Mouse (Mus musculus): ENCODE results near the gene Crisp2. TPM values are rescaled to one million over a fixed set of nuclear protein-coding genes. Genes with fewer than 3 reads are reported as not detected.

Crisp2 gene
- 0.20 and 0.74 TPM in 2 replicates for total RNA-seq (2014; rRNA removed)
- polyA plus RNA-seq (2012; rRNA removed): 0.21 TPM in 1 of 2 replicates, not detected in the other

DNA sequence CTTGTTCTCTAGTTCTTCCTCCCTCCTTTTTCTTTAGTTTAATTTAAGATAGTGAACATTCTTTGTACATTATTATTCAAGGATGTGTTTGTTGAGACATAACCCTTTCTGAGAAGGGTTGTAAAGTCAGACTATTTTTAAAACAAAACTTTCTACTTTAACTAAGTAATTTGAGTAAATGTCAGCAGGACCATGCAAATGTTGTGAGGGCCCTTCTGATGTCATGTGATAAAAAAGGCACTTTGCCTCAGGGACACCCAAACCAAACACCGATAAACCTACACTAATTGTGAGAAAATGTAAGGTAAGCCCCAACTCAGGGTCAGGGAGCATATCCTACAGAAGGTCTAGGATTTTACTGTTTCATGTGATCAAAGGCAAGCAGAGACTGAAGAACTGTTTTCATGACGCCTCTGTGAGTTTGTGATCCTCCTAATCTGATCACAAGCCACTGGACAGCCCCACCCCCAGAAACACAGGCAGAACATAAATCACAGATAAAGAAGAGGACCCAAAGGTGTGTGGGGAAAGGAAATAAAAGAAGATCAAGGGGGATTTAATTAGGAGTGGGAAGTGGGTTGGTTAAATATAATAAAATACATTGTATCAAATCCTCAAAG lies at the start of gene Crisp2:
Gene Crisp2, minus strand, starts transcription at position 51 of the 620 bp plus-strand sequence.
- TF ChIP-seq POLR2A (IDR thresholded peaks at IDR 0.05; ENCODE audit: extremely low read depth, insufficient read depth, low read length) (no peak), CTCF (IDR thresholded peaks at IDR 0.05; ENCODE audit: low read depth, low read length) (no peak)
- Histone ChIP-seq H3K9ac (ENCODE audit: low read depth, low read length) (no peak within 1 kb of the TSS), H3K79me2 (ENCODE audit: control insufficient read depth, insufficient read depth, low read length) (no peaks in the 10 kb centered on the region), H3K4me3 (ENCODE audit: insufficient read depth, low read depth, low read length) (no peak within 1 kb of the TSS), H3K27me3 (ENCODE audit: control insufficient read depth, insufficient read depth, low read length) (no peaks in the 10 kb centered on the region), H3K27ac (replicated peaks; ENCODE audit: insufficient read depth, low read depth, low read length) (peak within 1 kb of the TSS; percentile 22; the same call in 1 of the 2 replicates), H3K4me1 (ENCODE audit: control insufficient read depth, insufficient read depth, low read length) (no peaks in the 10 kb centered on the region), H3K36me3 (ENCODE audit: control insufficient read depth, insufficient read depth, low read length) (no peaks in the 10 kb centered on the region)
- DNase-seq (ENCODE audit: extremely low read depth, low read depth, low spot score): no peak
- 38% methylated on average over 2 of the region's 2 CpGs for WGBS

DNA sequence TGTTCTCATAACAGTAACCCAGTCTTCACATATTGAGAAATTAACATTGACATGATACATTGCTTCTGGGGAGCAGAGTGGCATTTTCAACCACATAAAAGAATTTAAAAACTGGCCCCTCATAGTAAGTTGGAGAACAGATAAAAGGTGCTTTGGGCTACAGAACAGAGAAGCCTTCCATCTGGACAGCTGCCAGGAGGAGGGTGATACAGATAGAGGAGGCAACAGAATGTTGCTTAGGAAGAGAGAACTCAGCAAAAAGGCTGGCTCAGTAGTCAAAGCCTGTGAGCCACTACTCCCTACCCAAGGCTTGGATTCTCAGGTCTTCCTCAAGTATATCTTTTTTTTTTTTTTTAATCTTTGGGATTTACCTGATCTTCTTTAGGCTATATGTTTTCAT lies 48.3 kb upstream of the Crisp2 start:
- TF ChIP-seq POLR2A (IDR thresholded peaks at IDR 0.05; ENCODE audit: extremely low read depth, insufficient read depth, low read length) (no peak), CTCF (IDR thresholded peaks at IDR 0.05; ENCODE audit: low read depth, low read length) (no peak)
- DNase-seq (ENCODE audit: extremely low read depth, low read depth, low spot score): no peak

DNA sequence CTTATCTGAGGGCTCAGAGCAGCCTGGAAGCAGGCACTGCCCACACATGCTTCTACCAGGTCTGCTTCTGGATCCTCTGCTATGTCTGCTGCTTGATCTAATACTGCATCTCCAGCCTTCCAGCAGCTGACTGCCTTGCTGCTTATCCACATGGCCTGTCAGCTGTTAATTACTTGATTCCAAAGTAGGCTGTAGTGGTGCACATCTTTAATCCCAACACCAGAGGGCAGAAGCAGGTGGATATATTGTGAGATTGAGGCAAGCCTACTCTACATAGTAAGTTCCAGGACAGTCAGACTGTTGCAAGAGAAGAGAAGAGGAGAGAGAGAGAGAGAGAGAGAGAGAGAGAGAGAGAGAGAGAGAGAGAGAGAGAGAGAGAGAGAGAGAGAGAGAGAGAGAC lies 30.5 kb upstream of the Crisp2 start:
- H3K4me3 ChIP-seq (ENCODE audit: insufficient read depth, low read depth, low read length): no peak overlapping the region
- TF ChIP-seq POLR2A (IDR thresholded peaks at IDR 0.05; ENCODE audit: extremely low read depth, insufficient read depth, low read length): no peak
- TF ChIP-seq CTCF (IDR thresholded peaks at IDR 0.05; ENCODE audit: low read depth, low read length): peak; percentile 30; the same call in 1 of the 2 replicates
- no peaks in the 10 kb centered on the region for H3K79me2 ChIP-seq (ENCODE audit: control insufficient read depth, insufficient read depth, low read length)
- no peak for DNase-seq (ENCODE audit: extremely low read depth, low read depth, low spot score)
- no peak overlapping the region for H3K9ac ChIP-seq (ENCODE audit: low read depth, low read length)
- H3K4me1 ChIP-seq (ENCODE audit: control insufficient read depth, insufficient read depth, low read length): no peaks in the 10 kb centered on the region
- no peaks in the 10 kb centered on the region for H3K36me3 ChIP-seq (ENCODE audit: control insufficient read depth, insufficient read depth, low read length)
- no peaks in the 10 kb centered on the region for H3K27me3 ChIP-seq (ENCODE audit: control insufficient read depth, insufficient read depth, low read length)
- H3K27ac ChIP-seq (replicated peaks; ENCODE audit: insufficient read depth, low read depth, low read length): no peak overlapping the region

More for the DNA sequence above, 48.3 kb upstream of the Crisp2 start:
- Histone ChIP-seq H3K79me2 (ENCODE audit: control insufficient read depth, insufficient read depth, low read length) (no peaks in the 10 kb centered on the region), H3K4me3 (ENCODE audit: insufficient read depth, low read depth, low read length) (no peak overlapping the region), H3K27ac (replicated peaks; ENCODE audit: insufficient read depth, low read depth, low read length) (no peak overlapping the region), H3K4me1 (ENCODE audit: control insufficient read depth, insufficient read depth, low read length) (no peaks in the 10 kb centered on the region), H3K27me3 (ENCODE audit: control insufficient read depth, insufficient read depth, low read length) (no peaks in the 10 kb centered on the region), H3K9ac (ENCODE audit: low read depth, low read length) (no peak overlapping the region), H3K36me3 (ENCODE audit: control insufficient read depth, insufficient read depth, low read length) (no peaks in the 10 kb centered on the region)

DNA sequence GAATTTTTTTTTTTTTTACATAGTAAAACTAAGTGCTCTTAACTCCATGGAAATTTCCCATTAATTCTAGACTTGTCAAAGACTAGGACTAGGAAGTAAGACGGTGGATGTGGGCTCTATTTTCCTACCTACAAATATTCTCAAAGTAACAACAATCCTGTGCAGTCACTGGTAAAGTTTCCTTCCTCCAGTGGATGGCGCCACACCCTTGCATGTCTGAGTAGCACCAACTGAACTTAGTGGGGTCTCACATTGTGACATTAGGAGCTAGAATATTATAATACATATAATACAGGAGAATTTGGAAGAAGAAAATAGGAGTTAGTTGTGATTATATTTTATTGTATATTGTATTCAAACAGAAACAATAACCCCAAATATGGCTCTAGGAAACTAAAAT lies 25.1 kb upstream of the Crisp2 start:
- H3K9ac ChIP-seq (ENCODE audit: low read depth, low read length): no peak overlapping the region
- 48% methylated on average over 2 of the region's 2 CpGs for WGBS
- no peaks in the 10 kb centered on the region for H3K27me3 ChIP-seq (ENCODE audit: control insufficient read depth, insufficient read depth, low read length)
- no peak for DNase-seq (ENCODE audit: extremely low read depth, low read depth, low spot score)
- H3K36me3 ChIP-seq (ENCODE audit: control insufficient read depth, insufficient read depth, low read length): no peaks in the 10 kb centered on the region
- no peak overlapping the region for H3K4me3 ChIP-seq (ENCODE audit: insufficient read depth, low read depth, low read length)
- peaks cover 4% of the 10 kb centered on the region; the same call in 1 of the 2 replicates for H3K4me1 ChIP-seq (ENCODE audit: control insufficient read depth, insufficient read depth, low read length)
- TF ChIP-seq POLR2A (IDR thresholded peaks at IDR 0.05; ENCODE audit: extremely low read depth, insufficient read depth, low read length): no peak
- no peak overlapping the region for H3K27ac ChIP-seq (replicated peaks; ENCODE audit: insufficient read depth, low read depth, low read length)
- no peaks in the 10 kb centered on the region for H3K79me2 ChIP-seq (ENCODE audit: control insufficient read depth, insufficient read depth, low read length)

DNA sequence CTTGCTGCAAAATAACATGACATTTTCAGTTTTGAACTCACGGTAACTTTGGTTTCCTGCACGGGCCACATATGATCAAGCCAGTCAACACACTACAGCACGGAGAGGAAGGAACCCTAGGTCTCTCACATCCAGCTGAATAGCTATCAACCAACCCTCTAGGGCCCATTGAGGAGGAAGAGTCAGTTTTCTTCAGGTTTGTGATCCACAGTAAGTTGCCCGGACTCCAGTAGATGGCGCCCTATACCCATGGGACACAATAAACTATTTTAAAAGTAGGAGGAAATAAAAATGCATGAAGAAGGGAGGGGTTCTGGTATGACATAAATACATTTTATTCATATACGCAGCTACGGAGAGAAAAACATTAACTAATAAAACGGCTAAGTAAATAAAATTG lies 17.7 kb upstream of the Crisp2 start:
- no peak for TF ChIP-seq POLR2A (IDR thresholded peaks at IDR 0.05; ENCODE audit: extremely low read depth, insufficient read depth, low read length)
- peak; percentile 32 for TF ChIP-seq CTCF (IDR thresholded peaks at IDR 0.05; ENCODE audit: low read depth, low read length)
- Histone ChIP-seq H3K4me1 (ENCODE audit: control insufficient read depth, insufficient read depth, low read length) (peaks cover 7% of the 10 kb centered on the region; the same call in 1 of the 2 replicates), H3K4me3 (ENCODE audit: insufficient read depth, low read depth, low read length) (no peak overlapping the region), H3K36me3 (ENCODE audit: control insufficient read depth, insufficient read depth, low read length) (no peaks in the 10 kb centered on the region), H3K79me2 (ENCODE audit: control insufficient read depth, insufficient read depth, low read length) (no peaks in the 10 kb centered on the region), H3K27ac (replicated peaks; ENCODE audit: insufficient read depth, low read depth, low read length) (no peak overlapping the region), H3K27me3 (ENCODE audit: control insufficient read depth, insufficient read depth, low read length) (no peaks in the 10 kb centered on the region), H3K9ac (ENCODE audit: low read depth, low read length) (no peak overlapping the region)
- 46% methylated on average over 8 of the region's 8 CpGs for WGBS
- DNase-seq (ENCODE audit: extremely low read depth, low read depth, low spot score): peak; percentile 37

DNA sequence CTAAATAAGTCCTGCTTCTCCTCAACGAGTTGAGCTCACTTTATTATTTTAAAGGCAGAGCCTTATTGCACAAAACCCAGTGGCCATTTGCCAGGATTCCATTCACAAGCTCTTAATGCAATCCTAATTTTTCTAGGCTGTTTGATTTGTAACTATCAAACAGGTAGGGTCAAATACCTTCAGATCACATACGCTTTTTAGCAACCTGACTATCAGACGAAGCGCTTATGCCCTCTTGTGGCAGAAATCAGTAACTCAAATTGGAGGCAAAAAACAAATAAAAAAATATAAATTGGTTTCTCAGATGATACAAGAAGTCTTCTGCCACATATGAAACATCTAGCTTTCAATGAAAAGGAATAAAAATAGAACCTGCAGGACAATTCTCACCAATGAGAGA lies 17.0 kb upstream of the Crisp2 start:
- 10% methylated on average over 4 of the region's 4 CpGs for WGBS
- no peak overlapping the region for H3K27ac ChIP-seq (replicated peaks; ENCODE audit: insufficient read depth, low read depth, low read length)
- peak; percentile 90 for DNase-seq (ENCODE audit: extremely low read depth, low read depth, low spot score)
- no peak for TF ChIP-seq POLR2A (IDR thresholded peaks at IDR 0.05; ENCODE audit: extremely low read depth, insufficient read depth, low read length)
- TF ChIP-seq CTCF (IDR thresholded peaks at IDR 0.05; ENCODE audit: low read depth, low read length): peak; percentile 46
- H3K4me1 ChIP-seq (ENCODE audit: control insufficient read depth, insufficient read depth, low read length): peaks cover 6% of the 10 kb centered on the region; the same call in 1 of the 2 replicates
- no peaks in the 10 kb centered on the region for H3K27me3 ChIP-seq (ENCODE audit: control insufficient read depth, insufficient read depth, low read length)
- no peak overlapping the region for H3K4me3 ChIP-seq (ENCODE audit: insufficient read depth, low read depth, low read length)
- H3K36me3 ChIP-seq (ENCODE audit: control insufficient read depth, insufficient read depth, low read length): no peaks in the 10 kb centered on the region
- no peaks in the 10 kb centered on the region for H3K79me2 ChIP-seq (ENCODE audit: control insufficient read depth, insufficient read depth, low read length)
- no peak overlapping the region for H3K9ac ChIP-seq (ENCODE audit: low read depth, low read length)

Measured in liver, adult 2 months (tissue).